Mouse (Mus musculus): ENCODE results near the gene Arrb1. TPM values are rescaled to one million over a fixed set of nuclear protein-coding genes. Genes with fewer than 3 reads are reported as not detected.

The Arrb1 gene
- polyA plus RNA-seq, 1 experiment from 2014 or later, result 14.6 TPM

- WGBS, result 43% methylated on average over 8 of the region's 8 CpGs
- no peak overlapping the region for H3K4me3 ChIP-seq
- peak overlapping the region; percentile 78 for H3K27ac ChIP-seq
- H3K9me3 ChIP-seq, result no peaks in the 10 kb centered on the region
- peaks cover 68% of the 10 kb centered on the region for H3K4me1 ChIP-seq (replicated peaks)
- no peaks in the 10 kb centered on the region for H3K27me3 ChIP-seq (ENCODE audit: insufficient read depth, poor library complexity, severe bottlenecking)
- DNase-seq (ENCODE audit: low spot score), result no peak
- 0 out of 2 replicates have a peak, but pooled peaks cover 5% of the 10 kb centered on the region for H3K36me3 ChIP-seq
Measured at GRCm38 (mm10) chr7:99565325-99565881, 30.1 kb downstream of the Arrb1 start.

DNA sequence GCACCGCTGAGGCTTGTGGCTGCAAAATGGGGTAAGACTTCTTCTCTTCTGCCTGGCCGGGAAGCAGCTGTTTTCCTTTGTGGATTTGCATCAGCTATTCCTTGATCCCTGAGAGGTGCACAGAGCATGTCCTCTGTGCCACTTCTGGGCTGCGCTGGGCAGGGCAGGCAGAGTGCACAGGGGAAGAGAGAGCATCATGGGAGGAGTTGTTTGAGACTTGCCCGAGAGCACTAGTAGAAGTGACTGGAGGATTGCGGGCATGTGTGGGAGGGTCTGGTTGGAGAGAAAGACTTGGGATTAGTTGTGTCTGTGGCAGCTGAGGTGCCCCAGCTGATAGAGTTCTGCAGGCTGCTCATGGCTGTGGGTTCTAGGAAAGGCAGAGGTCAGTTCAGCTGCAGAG, 35.4 kb downstream of the Arrb1 start:
- H3K4me1 ChIP-seq (replicated peaks), result peaks cover 48% of the 10 kb centered on the region
- no peaks in the 10 kb centered on the region for H3K9me3 ChIP-seq
- H3K27me3 ChIP-seq (ENCODE audit: insufficient read depth, poor library complexity, severe bottlenecking), result no peaks in the 10 kb centered on the region
- peak overlapping the region; percentile 37; the same call in 1 of the 2 replicates for H3K27ac ChIP-seq
- 78% methylated on average over 5 of the region's 5 CpGs for WGBS
- peaks cover 15% of the 10 kb centered on the region for H3K36me3 ChIP-seq
- DNase-seq (ENCODE audit: low spot score), result no peak
- H3K4me3 ChIP-seq, result no peak overlapping the region

DNA sequence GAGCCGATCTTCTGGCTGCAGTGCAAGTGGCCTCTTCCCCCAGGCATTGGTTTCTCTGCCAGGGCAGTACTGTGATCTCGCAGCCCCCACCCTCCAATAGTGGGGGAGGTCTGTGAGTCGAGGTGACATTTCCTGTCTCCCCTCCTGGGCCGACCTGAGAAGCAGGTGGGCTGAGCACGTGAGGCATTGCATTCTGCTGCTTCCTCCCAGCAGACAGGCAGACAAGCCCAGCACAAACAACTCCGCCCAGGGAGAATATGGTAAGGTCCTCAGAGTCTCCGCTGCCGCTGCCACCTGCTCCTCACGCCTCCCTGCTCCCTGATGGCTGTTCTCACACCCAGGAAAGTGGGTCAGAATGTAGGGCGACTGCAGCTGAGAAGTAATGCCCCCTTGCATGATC, 37.7 kb downstream of the Arrb1 start:
- Histone ChIP-seq H3K27ac (peak overlapping the region; percentile 56; the same call in 1 of the 2 replicates), H3K9me3 (no peaks in the 10 kb centered on the region), H3K4me3 (no peak overlapping the region), H3K27me3 (ENCODE audit: insufficient read depth, poor library complexity, severe bottlenecking) (no peaks in the 10 kb centered on the region), H3K36me3 (peaks cover 10% of the 10 kb centered on the region), H3K4me1 (replicated peaks) (peaks cover 45% of the 10 kb centered on the region)
- DNase-seq (ENCODE audit: low spot score), result no peak
- 46% methylated on average over 10 of the region's 10 CpGs for WGBS

- Histone ChIP-seq H3K27me3 (ENCODE audit: insufficient read depth, poor library complexity, severe bottlenecking) (no peaks in the 10 kb centered on the region), H3K9me3 (no peaks in the 10 kb centered on the region), H3K36me3 (peaks cover 10% of the 10 kb centered on the region), H3K4me3 (no peak overlapping the region), H3K27ac (peak overlapping the region; percentile 56; the same call in 1 of the 2 replicates), H3K4me1 (replicated peaks) (peaks cover 43% of the 10 kb centered on the region)
- 71% methylated on average over 4 of the region's 4 CpGs for WGBS
- no peak for DNase-seq (ENCODE audit: low spot score)
Measured at GRCm38 (mm10) chr7:99573351-99573750, 38.1 kb downstream of the Arrb1 start.

DNA sequence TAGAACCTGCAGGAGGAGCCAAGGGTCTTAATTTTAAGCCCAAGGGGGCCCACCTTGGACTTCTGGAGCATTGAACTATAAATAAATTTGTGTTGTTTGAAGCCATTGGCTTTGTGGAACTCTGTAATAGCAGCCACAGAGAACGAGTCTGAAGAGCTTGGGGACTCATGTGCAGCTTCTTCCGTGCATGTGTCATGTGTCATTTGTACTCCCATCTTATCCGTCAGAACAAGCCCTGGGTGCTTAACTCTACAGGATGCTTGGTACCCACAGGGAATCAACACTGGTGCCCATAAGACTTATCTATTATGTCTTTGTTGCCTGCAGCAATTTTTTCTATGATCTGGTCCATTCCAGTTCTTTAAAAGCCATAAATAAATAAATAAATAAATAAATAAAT, 43.0 kb downstream of the Arrb1 start:
- H3K27ac ChIP-seq, result no peak overlapping the region
- H3K4me1 ChIP-seq (replicated peaks), result peaks cover 48% of the 10 kb centered on the region
- peaks cover 14% of the 10 kb centered on the region for H3K27me3 ChIP-seq (ENCODE audit: insufficient read depth, poor library complexity, severe bottlenecking)
- DNase-seq (ENCODE audit: low spot score), result no peak
- H3K9me3 ChIP-seq, result no peaks in the 10 kb centered on the region
- no peak overlapping the region for H3K4me3 ChIP-seq
- 84% methylated on average over 3 of the region's 3 CpGs for WGBS
- H3K36me3 ChIP-seq, result peaks cover 3% of the 10 kb centered on the region; the same call in 1 of the 2 replicates

DNA sequence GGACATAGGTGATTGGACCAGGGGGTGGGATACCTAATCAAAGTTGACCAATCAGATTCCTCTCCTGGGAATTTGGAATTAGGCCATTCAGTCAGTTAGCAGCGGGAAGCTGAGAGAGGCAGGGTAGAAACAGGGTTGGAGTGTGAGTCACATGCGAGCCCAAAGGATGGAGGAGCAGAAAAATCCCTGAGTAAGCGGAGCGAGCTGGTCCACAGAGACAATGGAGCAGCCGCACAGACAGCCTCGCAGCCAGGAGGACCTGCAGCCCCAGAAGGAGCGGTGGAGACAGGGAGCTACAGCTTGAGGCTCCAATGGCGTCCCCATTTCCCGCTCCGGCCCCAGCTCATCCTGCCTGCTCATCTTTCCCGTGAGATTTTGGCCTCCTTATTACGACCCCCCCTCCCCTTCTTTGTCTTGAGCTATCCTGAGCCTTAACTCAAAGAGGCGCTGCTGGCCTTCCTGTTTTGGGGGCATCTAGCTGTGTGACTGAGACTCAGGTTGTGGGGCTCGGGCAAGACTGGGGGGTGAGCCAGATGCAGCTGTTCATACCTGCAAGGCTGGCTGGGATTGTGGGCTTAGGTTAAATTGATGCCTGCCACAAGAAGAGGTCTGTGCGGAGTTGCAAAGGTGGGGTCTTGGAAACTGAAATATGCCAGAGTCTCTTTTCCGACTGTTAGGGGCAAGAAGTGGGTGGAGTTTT, 44.4 kb downstream of the Arrb1 start:
- H3K36me3 ChIP-seq, result 0 out of 2 replicates have a peak, but pooled peaks cover 4% of the 10 kb centered on the region
- H3K27ac ChIP-seq, result peak overlapping the region; percentile 80
- peak; percentile 34 for DNase-seq (ENCODE audit: low spot score)
- H3K9me3 ChIP-seq, result no peaks in the 10 kb centered on the region
- peak overlapping the region; percentile 39 for H3K4me3 ChIP-seq
- peaks cover 54% of the 10 kb centered on the region for H3K4me1 ChIP-seq (replicated peaks)
- WGBS, result 9% methylated on average over 16 of the region's 16 CpGs
- peaks cover 14% of the 10 kb centered on the region for H3K27me3 ChIP-seq (ENCODE audit: insufficient read depth, poor library complexity, severe bottlenecking)

DNA sequence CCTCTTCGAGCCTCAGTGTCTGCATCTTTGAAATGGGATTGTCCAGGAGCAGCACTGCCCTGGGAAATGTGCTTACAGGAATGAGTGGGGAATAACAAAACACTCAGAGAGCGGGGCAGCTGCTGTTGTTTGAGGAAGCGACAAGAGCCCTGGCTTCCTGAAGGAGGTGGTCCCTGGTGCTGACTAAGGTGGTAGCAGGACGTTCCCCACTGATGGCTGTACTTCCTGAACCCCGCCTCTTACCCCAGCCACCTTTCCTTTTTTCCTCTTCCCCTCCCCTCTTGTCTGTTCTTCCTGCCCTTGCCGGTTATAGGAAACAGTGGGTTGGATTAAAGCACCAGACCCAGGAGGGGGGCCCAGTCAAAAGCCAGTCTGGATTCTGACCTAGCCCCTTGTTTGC, 45.0 kb downstream of the Arrb1 start:
- Histone ChIP-seq H3K27me3 (ENCODE audit: insufficient read depth, poor library complexity, severe bottlenecking) (peaks cover 14% of the 10 kb centered on the region), H3K4me3 (no peak overlapping the region), H3K27ac (peak overlapping the region; percentile 80), H3K36me3 (0 out of 2 replicates have a peak, but pooled peaks cover 7% of the 10 kb centered on the region), H3K4me1 (replicated peaks) (peaks cover 55% of the 10 kb centered on the region), H3K9me3 (no peaks in the 10 kb centered on the region)
- WGBS, result 35% methylated on average over 6 of the region's 6 CpGs
- DNase-seq (ENCODE audit: low spot score), result no peak

- H3K9me3 ChIP-seq, result no peaks in the 10 kb centered on the region
- H3K4me3 ChIP-seq, result no peak overlapping the region
- H3K27me3 ChIP-seq (ENCODE audit: insufficient read depth, poor library complexity, severe bottlenecking), result peaks cover 14% of the 10 kb centered on the region
- peak overlapping the region; percentile 36; the same call in 1 of the 2 replicates for H3K27ac ChIP-seq
- DNase-seq (ENCODE audit: low spot score), result no peak
- WGBS, result 46% methylated on average over 7 of the region's 7 CpGs
- H3K4me1 ChIP-seq (replicated peaks), result peaks cover 74% of the 10 kb centered on the region
- peaks cover 16% of the 10 kb centered on the region; the same call in 1 of the 2 replicates for H3K36me3 ChIP-seq
Measured at GRCm38 (mm10) chr7:99582306-99582705, 47.0 kb downstream of the Arrb1 start.

- DNase-seq (ENCODE audit: low spot score), result peak; percentile 57
- H3K36me3 ChIP-seq, result peaks cover 21% of the 10 kb centered on the region
- H3K9me3 ChIP-seq, result no peaks in the 10 kb centered on the region
- peaks cover 80% of the 10 kb centered on the region for H3K4me1 ChIP-seq (replicated peaks)
- H3K4me3 ChIP-seq, result no peak overlapping the region
- peak overlapping the region; percentile 37; the same call in 1 of the 2 replicates for H3K27ac ChIP-seq
- peaks cover 14% of the 10 kb centered on the region for H3K27me3 ChIP-seq (ENCODE audit: insufficient read depth, poor library complexity, severe bottlenecking)
- WGBS, result 27% methylated on average over 4 of the region's 4 CpGs
Measured at GRCm38 (mm10) chr7:99582867-99583266, 47.6 kb downstream of the Arrb1 start.

GRCm38 (mm10) chr7:99583625-99584024, 48.4 kb downstream of the Arrb1 start:
- peak overlapping the region; percentile 37; the same call in 1 of the 2 replicates for H3K27ac ChIP-seq
- 85% methylated on average over 5 of the region's 5 CpGs for WGBS
- peaks cover 86% of the 10 kb centered on the region for H3K4me1 ChIP-seq (replicated peaks)

GRCm38 (mm10) chr7:99585976-99586375, 50.7 kb downstream of the Arrb1 start:
- Histone ChIP-seq H3K4me3 (no peak overlapping the region), H3K27ac (no peak overlapping the region), H3K36me3 (peaks cover 39% of the 10 kb centered on the region), H3K4me1 (replicated peaks) (peaks cover 89% of the 10 kb centered on the region), H3K9me3 (no peaks in the 10 kb centered on the region), H3K27me3 (ENCODE audit: insufficient read depth, poor library complexity, severe bottlenecking) (peaks cover 5% of the 10 kb centered on the region)
- no peak for DNase-seq (ENCODE audit: low spot score)
- WGBS, result 86% methylated on average over 8 of the region's 8 CpGs

More at GRCm38 (mm10) chr7:99583625-99584024, 48.4 kb downstream of the Arrb1 start:
- peaks cover 29% of the 10 kb centered on the region for H3K36me3 ChIP-seq
- H3K27me3 ChIP-seq (ENCODE audit: insufficient read depth, poor library complexity, severe bottlenecking), result peaks cover 14% of the 10 kb centered on the region
- H3K4me3 ChIP-seq, result no peak overlapping the region
- no peaks in the 10 kb centered on the region for H3K9me3 ChIP-seq
- DNase-seq (ENCODE audit: low spot score), result no peak

DNA sequence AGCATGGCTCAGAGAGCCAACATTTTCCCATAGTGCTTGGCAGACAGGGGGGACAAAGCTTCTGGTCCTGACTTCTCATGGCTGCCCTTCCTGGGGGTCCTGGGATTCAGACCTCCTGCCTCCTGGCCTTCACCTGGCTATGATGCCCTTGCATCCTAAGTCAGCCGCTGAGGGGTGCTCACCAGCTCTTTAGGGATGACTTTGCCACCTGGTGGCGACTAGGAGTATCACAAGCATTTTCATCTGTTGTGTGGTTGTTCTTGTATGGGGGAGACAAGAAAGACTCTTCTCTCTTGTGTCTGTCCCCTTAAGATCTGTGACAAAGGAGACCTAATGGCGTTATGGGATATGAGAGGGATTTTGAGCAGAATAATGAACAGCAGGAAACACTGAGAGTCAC, 54.8 kb downstream of the Arrb1 start:
- WGBS, result 13% methylated on average over 3 of the region's 3 CpGs
- DNase-seq (ENCODE audit: low spot score), result peak; percentile 75
- Histone ChIP-seq H3K27me3 (ENCODE audit: insufficient read depth, poor library complexity, severe bottlenecking) (no peaks in the 10 kb centered on the region), H3K27ac (no peak overlapping the region), H3K4me1 (replicated peaks) (peaks cover 60% of the 10 kb centered on the region), H3K4me3 (no peak overlapping the region), H3K9me3 (no peaks in the 10 kb centered on the region), H3K36me3 (peaks cover 72% of the 10 kb centered on the region)

DNA sequence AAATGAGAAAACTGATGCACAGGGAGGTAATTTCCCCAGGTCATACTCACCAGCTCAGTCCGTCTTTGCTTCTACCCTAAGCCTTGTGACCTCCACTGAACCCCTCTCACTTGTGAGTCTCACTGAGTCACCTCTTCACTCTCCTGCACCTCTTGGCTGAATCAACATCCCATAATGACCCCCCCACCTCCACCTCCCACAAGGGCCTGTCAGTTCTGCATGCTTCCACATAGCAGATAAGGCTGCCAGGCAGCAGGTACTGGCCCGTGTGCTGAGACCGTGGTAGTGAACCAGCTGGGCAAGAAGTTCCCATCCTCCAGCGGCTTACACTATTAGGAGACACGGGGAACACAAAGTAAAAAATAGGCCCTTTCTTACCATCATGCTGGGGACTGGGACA, 55.4 kb downstream of the Arrb1 start:
- Histone ChIP-seq H3K9me3 (no peaks in the 10 kb centered on the region), H3K27ac (no peak overlapping the region), H3K36me3 (peaks cover 74% of the 10 kb centered on the region), H3K27me3 (ENCODE audit: insufficient read depth, poor library complexity, severe bottlenecking) (no peaks in the 10 kb centered on the region), H3K4me1 (replicated peaks) (peaks cover 55% of the 10 kb centered on the region), H3K4me3 (no peak overlapping the region)
- WGBS, result 69% methylated on average over 5 of the region's 5 CpGs
- DNase-seq (ENCODE audit: low spot score), result no peak
